In the genomic region with DNA sequence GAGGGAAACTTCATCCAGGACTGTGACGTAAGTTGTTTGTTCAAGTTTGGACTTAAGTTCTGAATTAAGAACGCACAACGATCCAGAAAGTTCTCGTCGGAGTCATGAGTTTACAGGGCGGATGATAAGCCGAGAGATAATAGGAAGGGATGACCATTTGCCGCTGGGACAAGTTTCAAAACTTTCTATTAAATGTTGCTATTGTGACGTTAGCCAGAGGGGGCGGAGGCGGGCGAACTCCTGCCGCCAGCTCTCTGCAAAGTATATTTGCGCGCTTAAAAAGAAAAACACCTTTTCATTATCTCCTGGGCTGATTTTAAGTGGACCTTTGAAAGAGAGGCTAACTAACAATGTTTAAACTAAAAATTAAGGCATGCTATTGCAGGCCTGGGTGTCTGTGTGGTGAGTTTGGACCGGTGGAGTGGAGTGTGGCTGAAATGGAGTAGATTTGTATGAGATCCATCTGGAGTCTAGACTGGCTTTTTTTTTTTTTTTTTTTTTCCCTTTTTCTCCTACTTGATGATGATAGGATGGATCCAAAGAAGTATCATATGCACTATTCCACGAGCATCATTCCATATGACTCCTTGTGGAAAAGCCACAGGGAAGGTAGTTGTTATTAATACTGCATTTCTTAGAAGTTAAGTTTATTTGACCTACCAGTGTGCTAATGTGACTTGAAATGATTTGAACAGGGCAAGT, we compare ENCODE assay signal across 8 mouse cellular contexts. TPM values are rescaled to one million over a fixed set of nuclear protein-coding genes. Genes with fewer than 3 reads are reported as not detected.
DNase-seq lines count a peak whose midpoint lies in the region; ATAC-seq and TF ChIP-seq lines count a peak whose summit lies in the region.

No protein-coding gene starts in this region.

- DNase-seq in A20 (ENCODE audit: low read depth, low spot score) (peak; percentile 75), ES-E14 (ENCODE audit: low read depth, low spot score) (peak; percentile 13)
- DNase-seq in embryo, embryonic 11 days, result peak; percentile 69
- peak; percentile 21 to 41 for DNase-seq in heart, adult 9 months (ENCODE audit: low spot score in 2 of 2)
- DNase-seq in kidney, adult 18-20 months, result peak; percentile 65
- DNase-seq in lung, adult 2 months, result peak; percentile 55
- peak; percentile 40 for DNase-seq in urinary bladder, postnatal 25 days (ENCODE audit: low spot score)

- TF ChIP-seq POLR2A in lung, adult 2 months (IDR thresholded peaks at IDR 0.05; ENCODE audit: borderline replicate concordance, extremely low read depth, low read depth, low read length), result no peak

- ATAC-seq in neural tube, embryonic 12.5 days (ENCODE audit: low FRiP score, low read depth), result peak; percentile 18; the same call in 1 of the 2 replicates

- H3K9me3 ChIP-seq in ES-E14 (ENCODE audit: control insufficient read depth, insufficient read depth, low read depth, low read length), result no peaks in the 10 kb centered on the region
- no peaks in the 10 kb centered on the region for H3K9me3 ChIP-seq in neural tube, embryonic 12.5 days

- H3K9ac ChIP-seq in ES-E14 (ENCODE audit: insufficient read depth, low read depth, low read length, poor library complexity, severe bottlenecking), result peak overlapping the region; percentile 91
- H3K9ac ChIP-seq in neural tube, embryonic 12.5 days, result peak overlapping the region; percentile 73

- no peak overlapping the region for H3K27ac ChIP-seq in ES-E14 (ENCODE audit: insufficient read depth, low read depth, low read length, poor library complexity, severe bottlenecking)
- no peak overlapping the region for H3K27ac ChIP-seq in neural tube, embryonic 12.5 days

- under 1% methylated on average over 17 of the region's 17 CpGs for WGBS in lung, adult 2 months
- 5% methylated on average over 17 of the region's 17 CpGs for WGBS in neural tube, embryonic 12.5 days

- no peaks in the 10 kb centered on the region for H3K4me1 ChIP-seq in ES-E14 (ENCODE audit: control insufficient read depth in 2 of 2, insufficient read depth in 2 of 2, low read length in 2 of 2, poor library complexity in 1 of 2)
- peaks cover 4% of the 10 kb centered on the region for H3K4me1 ChIP-seq in lung, adult 2 months (ENCODE audit: control insufficient read depth, insufficient read depth, low read length)
- no peaks in the 10 kb centered on the region; the same call in none of the 2 replicates for H3K4me1 ChIP-seq in neural tube, embryonic 12.5 days

- no peaks in the 10 kb centered on the region for H3K36me3 ChIP-seq in ES-E14 (ENCODE audit: control insufficient read depth, insufficient read depth, low read length, poor library complexity, severe bottlenecking)
- H3K36me3 ChIP-seq in neural tube, embryonic 12.5 days, result no peaks in the 10 kb centered on the region

- 0 out of 2 replicates have a peak, but pooled peaks have one; percentile 17 for TF ChIP-seq CTCF in lung, adult 2 months (IDR thresholded peaks at IDR 0.05; ENCODE audit: insufficient read depth, low read length)

- H3K27me3 ChIP-seq in neural tube, embryonic 12.5 days (replicated peaks), result no peaks in the 10 kb centered on the region

- in situ Hi-C loops in ES-E14 (cut with MboI; ENCODE audit: low sequenced_read_pairs in 2 of 2, unreplicated experiment in 2 of 2), result no loop called here

- peak overlapping the region; percentile 78 to 87 for H3K4me3 ChIP-seq in ES-E14 (ENCODE audit: insufficient read depth in 1 of 2, low read depth in 1 of 2, low read length in 2 of 2, poor library complexity in 1 of 2, severe bottlenecking in 1 of 2)
- peak overlapping the region; percentile 94 for H3K4me3 ChIP-seq in lung, adult 2 months (replicated peaks; ENCODE audit: extremely low read depth, low read depth, low read length)
- H3K4me3 ChIP-seq in neural tube, embryonic 12.5 days, result peak overlapping the region; percentile 80

- H3K4me2 ChIP-seq in neural tube, embryonic 12.5 days (replicated peaks), result peak overlapping the region; percentile 86

TF ChIP-seq in ES-E14, 5 proteins besides CTCF, POLR2A, EP300 and RAD21:
- no peak for TF ChIP-seq ZC3H11A (IDR thresholded peaks at IDR 0.05; ENCODE audit: borderline replicate concordance, low read depth, low read length)
- TF ChIP-seq CHD2 (IDR thresholded peaks at IDR 0.05; ENCODE audit: low read depth, low read length), result no peak; the same call in 1 of the 2 replicates
- peak; percentile 69 for TF ChIP-seq ZNF384 (IDR thresholded peaks at IDR 0.05; ENCODE audit: low read depth, low read length)

RNA-seq across cellular contexts. Expression of gene Pi4k2b, which starts 0.9 kb away (rescaled TPM):
- total RNA-seq in ES-E14 (2012; rRNA removed), result 14.1 and 20.3 TPM in 2 replicates
- 72.4 and 115 TPM in 2 replicates for polyA plus RNA-seq in lung, adult 2 months (2012; rRNA removed)
- 16.7 and 17.7 TPM in 2 replicates for polyA plus RNA-seq in neural tube, embryonic 12.5 days (2016; fragmentation: Nextera tagmentation; extraction: Ambion mirVana)

RNA-seq across cellular contexts. Expression of gene Zcchc4, which starts 32.9 kb away (rescaled TPM):
- total RNA-seq in ES-E14 (2012; rRNA removed), result 22.5 and 25.4 TPM in 2 replicates
- 4.8 and 7.2 TPM in 2 replicates for polyA plus RNA-seq in lung, adult 2 months (2012; rRNA removed)
- 15.9 and 16.2 TPM in 2 replicates for polyA plus RNA-seq in neural tube, embryonic 12.5 days (2016; fragmentation: Nextera tagmentation; extraction: Ambion mirVana)

Comparison
In these comparisons a context has a peak if more than half of its experiments do, and no peak if none do; other contexts are left out.
1. DNase-seq: peak in every context shown above with its lines; median percentile 75 in A20; 69 in embryo, embryonic 11 days; 65 in kidney, adult 18-20 months; 55 in lung, adult 2 months; 40 in urinary bladder, postnatal 25 days; 31 in heart, adult 9 months; 13 in ES-E14.